Mouse (Mus musculus): ENCODE data around the gene Kbtbd4. TPM values are rescaled to one million over a fixed set of nuclear protein-coding genes. Genes with fewer than 3 reads are reported as not detected.

The Kbtbd4 gene
- total and polyA plus RNA-seq, 3 experiments, result 21.9 to 23.1 TPM; not detected in 1

DNA sequence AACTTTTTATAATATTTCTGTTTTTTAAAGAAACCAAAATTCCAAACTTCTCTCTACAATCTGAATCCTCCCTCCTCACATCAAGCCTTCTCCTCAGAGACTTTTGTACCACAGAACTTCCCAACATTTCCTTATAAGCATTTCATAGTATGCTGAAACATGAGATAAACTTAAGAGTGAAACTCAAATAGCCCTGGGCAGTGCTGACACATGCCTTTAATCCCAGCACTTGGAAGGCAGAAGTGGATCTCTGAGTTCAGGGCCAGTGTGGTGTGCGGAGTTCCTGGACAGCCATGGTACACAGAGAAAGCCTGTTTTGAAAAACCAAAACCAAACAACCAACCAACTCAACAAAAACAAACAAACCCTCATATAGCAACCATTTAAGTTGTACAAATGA lies 16.6 kb downstream of the Kbtbd4 start:
- no peak overlapping the region for H3K4me3 ChIP-seq (ENCODE audit: control insufficient read depth in 1 of 2, insufficient read depth in 1 of 2, low read depth in 2 of 2, low read length in 2 of 2)
- H3K36me3 ChIP-seq (ENCODE audit: control insufficient read depth in 1 of 2, insufficient read depth in 2 of 2, low read length in 2 of 2), result peaks cover 0 to 9% of the 10 kb centered on the region in 2 experiments; a peak in 2 of 4 replicates
- H3K79me2 ChIP-seq (ENCODE audit: control insufficient read depth, insufficient read depth, low read length, poor library complexity), result peaks cover 20% of the 10 kb centered on the region
- TF ChIP-seq TBP (IDR thresholded peaks at IDR 0.05; ENCODE audit: low read depth, low read length), result no peak
- no peak for TF ChIP-seq ZNF384 (IDR thresholded peaks at IDR 0.05; ENCODE audit: low read depth, low read length)
- TF ChIP-seq SMC3 (IDR thresholded peaks at IDR 0.05; ENCODE audit: low read depth, low read length), result no peak
- no peak for TF ChIP-seq NRF1 (IDR thresholded peaks at IDR 0.05; ENCODE audit: insufficient read depth, low read depth, low read length, poor library complexity, severe bottlenecking)
- no peak for TF ChIP-seq ELF1 (IDR thresholded peaks at IDR 0.05; ENCODE audit: low read depth, low read length)
- TF ChIP-seq CHD2 (IDR thresholded peaks at IDR 0.05; ENCODE audit: low read length), result no peak
- no peak for TF ChIP-seq TAL1 (IDR thresholded peaks at IDR 0.05; ENCODE audit: low read length)
- no peak for TF ChIP-seq E2F4 (IDR thresholded peaks at IDR 0.05; ENCODE audit: borderline replicate concordance, low read depth, low read length)
- no peak for TF ChIP-seq MYB (IDR thresholded peaks at IDR 0.05; ENCODE audit: low read depth, low read length)
- no peak for TF ChIP-seq MYC (IDR thresholded peaks at IDR 0.05; ENCODE audit: low read depth, low read length)
- no peak for TF ChIP-seq POLR2AphosphoS2 (IDR thresholded peaks at IDR 0.05; ENCODE audit: low read length)
- TF ChIP-seq MEF2A (IDR thresholded peaks at IDR 0.05; ENCODE audit: extremely low read depth, insufficient replicate concordance, low read depth, low read length, poor library complexity, severe bottlenecking), result no peak
- no peak for TF ChIP-seq MAFK (IDR thresholded peaks at IDR 0.05; ENCODE audit: borderline replicate concordance, low read depth, low read length)
- TF ChIP-seq CHD1 (IDR thresholded peaks at IDR 0.05; ENCODE audit: low read depth, low read length), result no peak
- H3K27me3 ChIP-seq (ENCODE audit: control insufficient read depth in 1 of 2, insufficient read depth in 2 of 2, low read length in 2 of 2), result no peaks in the 10 kb centered on the region
- DNase-seq (ENCODE audit: low read depth, low spot score), result no peak
- no peak overlapping the region for H3K9ac ChIP-seq (ENCODE audit: control insufficient read depth, low read depth, low read length, poor library complexity, severe bottlenecking)
- H3K4me1 ChIP-seq (ENCODE audit: control insufficient read depth in 1 of 2, insufficient read depth in 2 of 2, low read length in 2 of 2), result peaks cover 0 to 5% of the 10 kb centered on the region in 2 experiments; a peak in 2 of 4 replicates
- H3K9me3 ChIP-seq (replicated peaks; ENCODE audit: insufficient read depth, low read length), result no peaks in the 10 kb centered on the region
- H3K27ac ChIP-seq (ENCODE audit: control insufficient read depth, low read depth, low read length), result no peak overlapping the region

DNA sequence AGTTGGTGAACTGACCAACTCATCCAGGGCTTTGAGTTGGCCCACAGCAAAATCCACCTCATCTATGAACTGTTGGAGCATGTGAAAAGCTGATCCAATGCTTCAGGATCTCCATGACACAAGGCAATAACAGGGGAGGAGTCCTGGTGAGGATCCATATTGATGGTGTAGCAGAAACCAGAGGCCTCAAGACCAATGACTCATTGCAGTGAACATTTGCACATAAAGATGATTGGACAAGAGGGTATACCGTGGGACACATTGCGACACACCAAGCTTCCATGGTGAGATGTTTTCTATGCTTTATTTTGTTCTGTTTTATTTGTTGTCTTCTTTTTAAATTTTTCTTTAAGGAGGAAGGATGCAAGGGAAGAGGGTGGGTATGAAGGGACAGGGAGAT lies 18.1 kb downstream of the Kbtbd4 start:
- H3K36me3 ChIP-seq (ENCODE audit: control insufficient read depth in 1 of 2, insufficient read depth in 2 of 2, low read length in 2 of 2), result peaks cover 0 to 4% of the 10 kb centered on the region in 2 experiments; a peak in 2 of 4 replicates

DNA sequence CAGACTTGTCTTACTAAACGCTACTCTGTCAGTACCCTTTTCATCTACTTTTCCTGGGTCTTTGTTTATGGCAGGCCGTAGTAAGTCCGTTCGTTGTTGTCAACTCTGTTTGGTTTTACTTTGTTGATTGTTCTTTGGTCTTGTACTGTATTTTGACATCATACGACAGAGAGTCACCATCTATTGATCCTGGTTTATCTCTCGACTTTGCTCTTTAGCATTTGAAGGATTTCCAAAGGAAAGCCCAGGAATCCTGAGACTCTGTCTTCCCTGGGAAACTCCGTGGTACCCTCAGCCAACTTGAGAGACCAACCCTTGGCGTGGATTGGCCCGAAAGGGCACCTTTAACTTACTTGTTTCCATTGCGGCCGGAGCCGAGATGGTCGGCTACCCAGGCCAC lies 24.0 kb downstream of the Kbtbd4 start:
- Histone ChIP-seq H3K9me3 (replicated peaks; ENCODE audit: insufficient read depth, low read length) (no peaks in the 10 kb centered on the region), H3K27ac (ENCODE audit: control insufficient read depth, low read depth, low read length) (no peak overlapping the region), H3K9ac (ENCODE audit: control insufficient read depth, low read depth, low read length, poor library complexity, severe bottlenecking) (no peak overlapping the region), H3K4me1 (ENCODE audit: control insufficient read depth in 1 of 2, insufficient read depth in 2 of 2, low read length in 2 of 2) (no peaks in the 10 kb centered on the region), H3K27me3 (ENCODE audit: control insufficient read depth in 1 of 2, insufficient read depth in 2 of 2, low read length in 2 of 2) (no peaks in the 10 kb centered on the region), H3K4me3 (ENCODE audit: control insufficient read depth in 1 of 2, insufficient read depth in 1 of 2, low read depth in 2 of 2, low read length in 2 of 2) (no peak overlapping the region), H3K36me3 (ENCODE audit: control insufficient read depth in 1 of 2, insufficient read depth in 2 of 2, low read length in 2 of 2) (no peaks in the 10 kb centered on the region), H3K79me2 (ENCODE audit: control insufficient read depth, insufficient read depth, low read length, poor library complexity) (no peaks in the 10 kb centered on the region)
- TF ChIP-seq BHLHE40 (IDR thresholded peaks at IDR 0.05; ENCODE audit: borderline replicate concordance, low read depth, low read length) (no peak), USF2 (IDR thresholded peaks at IDR 0.05; ENCODE audit: borderline replicate concordance in 1 of 2, insufficient read depth in 1 of 2, low read depth in 1 of 2, low read length in 2 of 2) (no peak), TBP (IDR thresholded peaks at IDR 0.05; ENCODE audit: low read depth, low read length) (no peak), POLR2AphosphoS2 (IDR thresholded peaks at IDR 0.05; ENCODE audit: low read length) (no peak), JUND (IDR thresholded peaks at IDR 0.05; ENCODE audit: low read depth, low read length) (no peak), MYB (IDR thresholded peaks at IDR 0.05; ENCODE audit: low read depth, low read length) (no peak), MEF2A (IDR thresholded peaks at IDR 0.05; ENCODE audit: extremely low read depth, insufficient replicate concordance, low read depth, low read length, poor library complexity, severe bottlenecking) (no peak), UBTF (IDR thresholded peaks at IDR 0.05; ENCODE audit: borderline replicate concordance, insufficient read depth, low read depth, low read length) (no peak), POLR2AphosphoS5 (IDR thresholded peaks at IDR 0.05; ENCODE audit: borderline replicate concordance, low read depth, low read length) (no peak), MAFK (IDR thresholded peaks at IDR 0.05; ENCODE audit: borderline replicate concordance, low read depth, low read length) (no peak), GABPA (IDR thresholded peaks at IDR 0.05; ENCODE audit: low read depth, low read length) (no peak), RAD21 (IDR thresholded peaks at IDR 0.05; ENCODE audit: low read depth, low read length) (no peak)
- no peak for DNase-seq (ENCODE audit: low read depth, low spot score)

More for the DNA sequence above, 18.1 kb downstream of the Kbtbd4 start:
- Histone ChIP-seq H3K9me3 (replicated peaks; ENCODE audit: insufficient read depth, low read length) (no peaks in the 10 kb centered on the region), H3K9ac (ENCODE audit: control insufficient read depth, low read depth, low read length, poor library complexity, severe bottlenecking) (no peak overlapping the region), H3K4me3 (ENCODE audit: control insufficient read depth in 1 of 2, insufficient read depth in 1 of 2, low read depth in 2 of 2, low read length in 2 of 2) (no peak overlapping the region), H3K4me1 (ENCODE audit: control insufficient read depth in 1 of 2, insufficient read depth in 2 of 2, low read length in 2 of 2) (peaks cover 0 to 2% of the 10 kb centered on the region in 2 experiments; a peak in 1 of 4 replicates), H3K27ac (ENCODE audit: control insufficient read depth, low read depth, low read length) (no peak overlapping the region), H3K79me2 (ENCODE audit: control insufficient read depth, insufficient read depth, low read length, poor library complexity) (peaks cover 7% of the 10 kb centered on the region), H3K27me3 (ENCODE audit: control insufficient read depth in 1 of 2, insufficient read depth in 2 of 2, low read length in 2 of 2) (no peaks in the 10 kb centered on the region)
- DNase-seq (ENCODE audit: low read depth, low spot score), result no peak
- TF ChIP-seq TBP (IDR thresholded peaks at IDR 0.05; ENCODE audit: low read depth, low read length) (no peak), ETS1 (IDR thresholded peaks at IDR 0.05; ENCODE audit: low read depth, low read length) (no peak)
